ENCODE assay signal across 19 mouse cellular contexts in the genomic region with DNA sequence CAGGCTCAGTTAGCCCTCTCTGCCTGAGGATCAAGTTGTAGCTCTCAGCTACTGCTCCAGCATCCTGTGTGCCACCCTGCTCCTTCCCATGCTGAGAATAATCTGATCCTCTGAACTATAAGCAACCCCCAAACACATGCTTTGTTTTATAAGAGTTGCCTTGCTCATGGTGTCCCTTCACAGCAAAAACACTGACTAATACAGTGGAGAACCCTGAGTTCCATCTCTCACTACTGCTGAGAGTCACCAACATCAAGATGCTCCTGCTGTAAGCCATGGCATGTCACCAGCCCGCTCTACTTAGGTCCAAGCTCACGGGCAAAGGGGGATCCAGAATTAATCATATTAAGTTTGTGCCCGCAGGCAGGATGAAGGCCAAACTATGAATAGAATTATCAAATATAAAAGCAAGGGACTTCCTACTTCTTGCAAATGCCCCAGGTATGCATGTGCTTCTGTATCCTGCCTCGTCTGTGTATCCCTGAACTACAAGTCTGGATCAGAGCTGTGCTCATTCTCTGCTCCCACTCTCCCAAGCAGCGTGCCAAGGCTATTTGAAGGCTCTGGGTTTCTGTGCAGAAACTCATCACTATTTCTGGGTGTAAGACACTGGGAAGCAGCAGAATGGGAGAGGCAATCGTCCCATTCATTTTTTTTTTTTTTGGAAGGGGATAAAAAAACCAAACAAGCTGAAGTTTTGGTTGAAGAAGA.
DNase-seq lines count a peak whose midpoint lies in the region; ATAC-seq and TF ChIP-seq lines count a peak whose summit lies in the region.
"Had no signal": no experiment of that assay in that cellular context is flagged by ENCODE, and none has a peak within 500 bp of the region (broad histone marks: within the 10 kb centered on the region; RNA-seq: fewer than 3 reads in every experiment).

No protein-coding gene starts in this region.

- H3K9me3 ChIP-seq in hindbrain, embryonic 10.5 days: no peaks in the 10 kb centered on the region
- no peaks in the 10 kb centered on the region for H3K9me3 ChIP-seq in forebrain, postnatal 0 days (ENCODE audit: low read length)
- H3K9me3 ChIP-seq: heart, embryonic 12.5 days; liver, embryonic 15.5 days; midbrain, embryonic 13.5 days; neural tube, embryonic 15.5 days had no signal

- no peak overlapping the region for H3K27ac ChIP-seq in cerebellum, adult 2 months (ENCODE audit: insufficient read depth, low read length)
- H3K27ac ChIP-seq in hindbrain, embryonic 10.5 days: no peak overlapping the region
- H3K27ac ChIP-seq in forebrain, postnatal 0 days (ENCODE audit: low read depth, low read length): no peak overlapping the region
- H3K27ac ChIP-seq: liver, embryonic 15.5 days; midbrain, embryonic 13.5 days; neural tube, embryonic 15.5 days had no signal

- TF ChIP-seq POLR2A in cerebellum, adult 2 months (IDR thresholded peaks at IDR 0.05; ENCODE audit: borderline replicate concordance, insufficient read depth, low read length): no peak

- peak; percentile 21 to 24 for DNase-seq in cerebellum, postnatal 10 days
- DNase-seq in cerebellum, adult 2 months: no peak
- DNase-seq in left cerebral cortex, adult 11 months (ENCODE audit: low spot score): peak; percentile 52
- DNase-seq in left cerebral cortex, postnatal 4 days: no peak
- peak; percentile 63 to 78 for DNase-seq in left cerebral cortex, postnatal 36 days (ENCODE audit: low spot score in 2 of 2)
- peak; percentile 89 for DNase-seq in telencephalon, adult 2 months (ENCODE audit: low read depth, low spot score)
- no peak for DNase-seq in hindbrain, embryonic 10.5 days (ENCODE audit: low spot score)
- no peak for DNase-seq in forebrain, postnatal 0 days
- DNase-seq: kidney, adult 8-10 months; kidney, postnatal 36 days had no signal

- 66% methylated on average over 6 of the region's 6 CpGs for WGBS in cerebellum, adult 2 months
- 90% methylated on average over 6 of the region's 6 CpGs for WGBS in hindbrain, embryonic 10.5 days
- WGBS in forebrain, postnatal 0 days: 80% methylated on average over 6 of the region's 6 CpGs

- no peak overlapping the region for H3K4me3 ChIP-seq in cerebellum, adult 2 months (replicated peaks; ENCODE audit: insufficient read depth, low read depth, low read length)
- H3K4me3 ChIP-seq in hindbrain, embryonic 10.5 days: no peak overlapping the region
- H3K4me3 ChIP-seq in forebrain, postnatal 0 days (ENCODE audit: low read depth, low read length): no peak overlapping the region
- H3K4me3 ChIP-seq: erythroblast, embryonic 14.5 days; heart, embryonic 12.5 days; liver, embryonic 15.5 days; midbrain, embryonic 13.5 days; myocyte; neural tube, embryonic 15.5 days had no signal

- no peak overlapping the region for H3K9ac ChIP-seq in forebrain, postnatal 0 days
- H3K9ac ChIP-seq: heart, embryonic 12.5 days; liver, embryonic 15.5 days; midbrain, embryonic 13.5 days; neural tube, embryonic 15.5 days had no signal

- H3K36me3 ChIP-seq in hindbrain, embryonic 10.5 days: no peaks in the 10 kb centered on the region
- no peaks in the 10 kb centered on the region for H3K36me3 ChIP-seq in forebrain, postnatal 0 days (ENCODE audit: insufficient read depth)
- H3K36me3 ChIP-seq: heart, embryonic 12.5 days; liver, embryonic 15.5 days; midbrain, embryonic 13.5 days; neural tube, embryonic 15.5 days had no signal

- no peak for ATAC-seq in forebrain, postnatal 0 days
- ATAC-seq: forebrain, embryonic 16.5 days; hindbrain, embryonic 16.5 days; lung, postnatal 0 days; midbrain, embryonic 13.5 days had no signal

- peaks cover 6% of the 10 kb centered on the region for H3K4me1 ChIP-seq in cerebellum, adult 2 months (ENCODE audit: control insufficient read depth, insufficient read depth, low read length)
- no peaks in the 10 kb centered on the region for H3K4me1 ChIP-seq in hindbrain, embryonic 10.5 days (replicated peaks)
- H3K4me1 ChIP-seq in forebrain, postnatal 0 days (ENCODE audit: insufficient read depth): no peaks in the 10 kb centered on the region
- H3K4me1 ChIP-seq: heart, embryonic 12.5 days; liver, embryonic 15.5 days; midbrain, embryonic 13.5 days; neural tube, embryonic 15.5 days had no signal

- intact Hi-C loops in left cerebral cortex, postnatal 4 days (cut with DNase I): no loop called here
- intact Hi-C loops in left cerebral cortex, postnatal 36 days (cut with DNase I): loop anchor here (2.0 to 5.0 kb wide), 2 partner anchors 25 to 94 kb away; no protein-coding TSS in a partner anchor

- H3K4me2 ChIP-seq in forebrain, postnatal 0 days (ENCODE audit: low read depth): no peak overlapping the region
- H3K4me2 ChIP-seq: heart, embryonic 12.5 days; liver, embryonic 15.5 days; midbrain, embryonic 13.5 days; neural tube, embryonic 15.5 days had no signal

- no peaks in the 10 kb centered on the region for H3K27me3 ChIP-seq in cerebellum, adult 2 months (ENCODE audit: control insufficient read depth, insufficient read depth, low read length)
- H3K27me3 ChIP-seq in hindbrain, embryonic 10.5 days (ENCODE audit: insufficient read depth, poor library complexity, severe bottlenecking): no peaks in the 10 kb centered on the region
- H3K27me3 ChIP-seq in forebrain, postnatal 0 days (ENCODE audit: insufficient read depth, low read length): no peaks in the 10 kb centered on the region
- H3K27me3 ChIP-seq: heart, embryonic 12.5 days; liver, embryonic 15.5 days; midbrain, embryonic 13.5 days; neural tube, embryonic 15.5 days had no signal

- TF ChIP-seq CTCF in cerebellum, adult 2 months (IDR thresholded peaks at IDR 0.05; ENCODE audit: borderline replicate concordance, insufficient read depth, low read depth, low read length): no peak
- TF ChIP-seq CTCF in forebrain, postnatal 0 days (IDR thresholded peaks at IDR 0.05; ENCODE audit: low read depth): no peak

Comparison
In these comparisons a context has a peak if more than half of its experiments do, and no peak if none do; other contexts are left out.
1. DNase-seq: peak in cerebellum, postnatal 10 days (2 of 2), left cerebral cortex, adult 11 months (single experiment), left cerebral cortex, postnatal 36 days (2 of 2) and telencephalon, adult 2 months (single experiment); none in cerebellum, adult 2 months (0 of 2), left cerebral cortex, postnatal 4 days (single experiment), hindbrain, embryonic 10.5 days (single experiment) and forebrain, postnatal 0 days (single experiment).